Mouse (Mus musculus) forebrain, embryonic 15.5 days (tissue): ENCODE results near the gene Sufu. TPM values are rescaled to one million over a fixed set of nuclear protein-coding genes. Genes with fewer than 3 reads are reported as not detected.

Experiments used
- ATAC-seq: fragments of 200-750 bp; cut with Nextera tagmentation; replicated peaks from 2 replicates; pipeline ENCODE4 v1.8.0; 2017; ENCODE audit warnings: mild to moderate bottlenecking, moderate TSS enrichment, moderate library complexity
- H3K27ac ChIP-seq: fragments of 300-500 bp; sonication (generic); replicated peaks from 2 replicates; pipeline ENCODE4 v1.5.1; 2015; ENCODE audit warnings: mild to moderate bottlenecking, inconsistent platforms
- H3K27me3 ChIP-seq: fragments of 300-500 bp; sonication (generic); 2 replicates; pipeline ENCODE4 v1.6.1; 2015; ENCODE audit warnings: inconsistent platforms
- H3K36me3 ChIP-seq: fragments of 300-500 bp; sonication (generic); 2 replicates; pipeline ENCODE4 v1.6.1; 2015; ENCODE audit warnings: mild to moderate bottlenecking, inconsistent platforms
- H3K4me1 ChIP-seq: fragments of 300-500 bp; sonication (generic); 2 replicates; pipeline ENCODE4 v1.6.1; 2015; ENCODE audit warnings: inconsistent platforms
- H3K4me2 ChIP-seq: fragments of 300-500 bp; sonication (generic); replicated peaks from 2 replicates; pipeline ENCODE4 v1.6.1; 2015; ENCODE audit warnings: mild to moderate bottlenecking, inconsistent platforms
- H3K4me3 ChIP-seq: fragments of 300-500 bp; sonication (generic); 2 replicates; pipeline ENCODE4 v1.5.1; 2015; ENCODE audit warnings: mild to moderate bottlenecking, inconsistent platforms
- H3K9ac ChIP-seq: fragments of 300-500 bp; sonication (generic); replicated peaks from 2 replicates; pipeline ENCODE4 v1.6.1; 2015; ENCODE audit warnings: mild to moderate bottlenecking, inconsistent platforms
- H3K9me3 ChIP-seq: fragments of 300-500 bp; sonication (generic); 2 replicates; pipeline ENCODE4 v1.6.1; 2016; ENCODE audit warnings: inconsistent platforms
- WGBS: fragments of 180-500 bp; shearing (Covaris S2); methylation state at CpG from one replicate; pipeline ENCODE4 v1.1.7; 2015; ENCODE audit warnings: mixed read lengths; 5-methylcytosine and 5-hydroxymethylcytosine counted together
- polyA plus RNA-seq: library from polyadenylated mRNA; unstranded; fragments of >200 nt; fragmentation: Nextera tagmentation; extraction: Ambion mirVana; gene quantifications from 2 replicates; pipeline ENCODE4 v1.2.1, GENCODE M21; 2015

Gene Sufu
- polyA plus RNA-seq, 1 experiment from 2014 or later = 30.5 TPM

DNA sequence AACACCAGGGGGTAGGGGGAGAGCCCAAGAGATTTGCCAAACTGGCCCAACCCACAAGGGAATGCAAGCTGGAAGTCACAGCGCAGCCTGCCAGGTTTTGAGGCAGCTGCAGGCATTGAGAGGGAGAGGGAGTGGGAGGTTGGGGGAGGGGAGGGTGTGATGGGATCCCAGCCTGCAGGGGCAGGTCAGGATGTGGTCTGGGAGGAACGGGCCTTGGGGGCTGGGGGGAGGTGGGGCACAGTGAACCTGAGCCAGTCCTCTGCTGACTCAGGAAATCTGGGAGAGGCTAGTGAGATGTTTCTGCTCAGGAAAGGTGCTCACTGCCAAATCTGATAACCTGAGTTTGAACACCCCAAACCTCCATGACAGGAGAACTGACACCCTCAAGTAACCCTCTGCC is 93.9 kb downstream of the Sufu start:
- Histone ChIP-seq H3K36me3 (peaks cover 5% of the 10 kb centered on the region), H3K27me3 (no peaks in the 10 kb centered on the region), H3K4me3 (no peak overlapping the region), H3K4me2 (no peak overlapping the region), H3K4me1 (0 out of 2 replicates have a peak, but pooled peaks cover 4% of the 10 kb centered on the region), H3K27ac (no peak overlapping the region), H3K9ac (no peak overlapping the region), H3K9me3 (no peaks in the 10 kb centered on the region)
- WGBS = 10% methylated on average over 2 of the region's 2 CpGs
- ATAC-seq = no peak

DNA sequence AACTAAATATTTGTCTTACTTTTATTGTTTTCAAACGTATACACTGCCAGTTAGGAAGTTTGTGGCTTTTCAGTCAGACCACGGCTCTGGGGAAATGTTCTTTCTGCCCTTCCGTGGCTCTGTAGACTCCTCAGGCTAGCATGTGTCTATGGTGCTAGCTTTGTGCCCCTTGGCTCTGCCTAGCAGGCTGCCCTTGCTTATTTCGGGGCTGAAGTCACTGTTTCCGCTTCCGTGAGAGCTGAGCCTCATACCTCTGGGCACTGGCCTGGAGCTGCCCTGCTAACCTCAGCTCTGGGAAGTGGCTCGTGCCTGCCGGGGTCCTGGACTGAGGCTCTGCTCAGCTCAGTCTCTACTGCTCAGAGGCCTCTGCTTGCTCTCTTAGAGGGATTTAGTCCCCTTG is 98.4 kb downstream of the Sufu start:
- H3K9me3 ChIP-seq = no peaks in the 10 kb centered on the region
- H3K27ac ChIP-seq = no peak overlapping the region
- 92% methylated on average over 8 of the region's 8 CpGs for WGBS
- H3K4me1 ChIP-seq = peaks cover 11% of the 10 kb centered on the region
- no peak for ATAC-seq
- H3K27me3 ChIP-seq = no peaks in the 10 kb centered on the region
- H3K4me3 ChIP-seq = no peak overlapping the region
- no peak overlapping the region for H3K4me2 ChIP-seq
- H3K36me3 ChIP-seq = no peaks in the 10 kb centered on the region
- no peak overlapping the region for H3K9ac ChIP-seq

DNA sequence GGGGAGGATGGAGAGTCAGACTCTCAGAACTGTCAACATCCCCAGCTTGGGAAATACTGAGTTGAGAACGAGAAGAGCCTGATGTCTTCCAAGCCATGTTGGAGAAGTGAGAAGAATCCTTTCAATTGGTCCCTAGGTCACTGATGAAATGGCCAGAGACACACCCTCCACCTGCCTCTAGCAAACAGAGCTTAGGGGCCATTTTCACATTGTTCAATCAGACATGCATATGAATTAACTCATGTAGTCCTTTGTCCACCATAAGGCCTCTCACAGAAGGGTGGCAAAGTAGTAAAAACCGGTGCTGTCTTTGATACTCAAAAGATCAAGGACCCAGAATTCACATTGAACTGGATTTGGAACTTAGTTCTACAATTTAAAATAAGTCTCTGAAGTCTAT is 100.5 kb downstream of the Sufu start:
- Histone ChIP-seq H3K4me3 (no peak overlapping the region), H3K4me2 (no peak overlapping the region), H3K9me3 (no peaks in the 10 kb centered on the region), H3K27ac (no peak overlapping the region), H3K4me1 (peaks cover 7% of the 10 kb centered on the region), H3K27me3 (no peaks in the 10 kb centered on the region), H3K9ac (no peak overlapping the region), H3K36me3 (no peaks in the 10 kb centered on the region)
- ATAC-seq = no peak
- WGBS = 77% methylated on average over 2 of the region's 2 CpGs

DNA sequence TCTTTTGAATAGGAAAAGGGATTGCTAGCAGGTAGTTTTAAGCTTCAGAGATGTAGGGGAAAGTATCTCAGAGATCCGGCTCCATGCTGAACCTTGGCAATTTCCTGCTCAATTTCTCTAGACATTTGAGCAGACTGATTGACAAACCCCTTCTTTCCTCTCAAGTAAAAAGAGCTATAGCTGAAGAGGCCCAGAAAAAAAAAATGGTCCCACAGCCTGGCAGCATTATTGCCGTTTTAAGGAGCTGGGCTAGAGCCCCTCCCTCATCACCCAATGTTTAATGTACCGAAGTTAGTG is 102.8 kb downstream of the Sufu start:
- H3K9ac ChIP-seq = peak overlapping the region; percentile 34; the same call in 1 of the 2 replicates
- H3K27ac ChIP-seq = peak overlapping the region; percentile 89
- no peaks in the 10 kb centered on the region for H3K27me3 ChIP-seq
- peak overlapping the region; percentile 41 for H3K4me2 ChIP-seq
- H3K4me3 ChIP-seq = peak overlapping the region; percentile 87
- 0% methylated on average over 3 of the region's 3 CpGs for WGBS
- H3K36me3 ChIP-seq = no peaks in the 10 kb centered on the region
- no peaks in the 10 kb centered on the region for H3K9me3 ChIP-seq
- ATAC-seq = no peak
- H3K4me1 ChIP-seq = peaks cover 15% of the 10 kb centered on the region

DNA sequence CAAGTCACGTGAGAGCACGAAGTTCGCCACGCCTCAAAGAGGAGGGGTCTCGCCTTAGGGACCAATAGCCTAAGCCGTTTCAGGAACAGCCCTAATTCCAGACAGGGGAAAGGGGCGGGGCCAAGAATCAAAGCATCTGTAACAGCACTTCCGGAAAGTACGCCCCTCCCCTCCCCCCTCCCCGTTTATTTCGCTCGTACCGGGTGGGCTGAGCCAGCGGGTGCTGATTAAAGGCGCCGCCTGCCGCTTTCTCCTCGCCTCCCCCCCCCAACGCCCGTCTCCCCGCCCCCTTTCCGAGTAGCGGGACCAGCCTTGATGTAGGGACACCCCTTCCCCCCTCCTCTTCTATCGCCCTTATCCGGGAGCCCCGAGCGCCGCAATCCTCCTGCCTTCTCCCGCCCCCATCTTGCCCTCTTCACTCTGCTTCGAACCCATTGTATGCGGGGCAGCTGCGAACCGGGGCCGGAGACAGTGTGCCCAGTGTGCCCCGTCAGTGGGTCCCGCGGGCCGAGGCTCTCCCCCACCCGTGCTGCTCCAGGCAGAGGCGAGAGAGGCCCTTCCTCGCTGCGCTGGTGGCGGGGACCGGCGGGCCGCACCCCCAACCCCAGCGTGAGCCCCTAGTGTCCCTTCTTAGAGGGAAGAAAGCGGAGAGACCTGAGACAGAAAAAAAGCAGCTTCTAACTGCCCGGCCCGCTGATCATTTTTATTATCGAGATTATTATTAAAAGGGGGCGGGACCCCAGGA is 103.3 kb downstream of the Sufu start:
- peaks cover 20% of the 10 kb centered on the region for H3K4me1 ChIP-seq
- no peaks in the 10 kb centered on the region for H3K9me3 ChIP-seq
- under 1% methylated on average over 50 of the region's 52 CpGs for WGBS
- peak overlapping the region; percentile 93 for H3K9ac ChIP-seq
- H3K36me3 ChIP-seq = no peaks in the 10 kb centered on the region
- peak overlapping the region; percentile 100 for H3K27ac ChIP-seq
- no peaks in the 10 kb centered on the region for H3K27me3 ChIP-seq
- peak overlapping the region; percentile 96 for H3K4me2 ChIP-seq
- ATAC-seq = peak; percentile 90
- peak overlapping the region; percentile 87 for H3K4me3 ChIP-seq

DNA sequence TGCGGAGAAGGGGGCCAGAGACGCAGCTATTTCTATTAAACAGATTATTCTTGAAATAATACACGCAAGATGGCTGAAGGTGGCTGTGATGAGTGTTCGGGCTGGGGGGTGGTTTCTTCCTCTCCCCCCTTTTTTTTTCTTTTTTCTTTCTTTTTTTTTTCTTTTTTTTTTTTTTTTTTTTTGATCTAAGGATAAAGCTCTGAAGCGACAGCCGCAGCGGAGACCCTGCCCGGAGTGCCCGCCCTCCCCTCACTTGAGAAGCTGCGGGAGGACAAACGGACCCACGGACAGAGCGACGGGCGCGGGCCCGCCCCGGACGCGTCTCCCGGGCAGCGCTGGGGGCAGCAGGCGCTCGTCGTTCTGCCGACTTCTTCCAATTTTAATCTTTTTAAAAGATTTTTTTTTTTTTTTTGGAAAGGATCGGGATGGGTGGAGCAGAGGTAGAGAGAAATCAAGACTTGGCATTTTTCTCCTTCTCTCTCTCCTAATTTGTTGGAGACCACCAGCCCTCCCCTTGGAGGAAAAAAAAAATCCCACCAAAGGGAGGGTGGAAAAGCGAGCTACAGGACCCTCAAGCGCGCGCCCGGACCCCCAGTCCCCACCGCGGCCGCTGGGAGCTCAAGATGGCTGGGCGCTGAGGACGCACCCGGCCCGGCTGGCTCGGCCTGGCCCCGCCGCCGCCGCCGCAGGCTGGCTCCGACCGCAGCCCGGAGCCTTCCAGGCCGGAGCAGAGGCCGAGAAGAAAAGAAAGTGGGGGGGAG is 104.1 kb downstream of the Sufu start:
- H3K9me3 ChIP-seq = no peaks in the 10 kb centered on the region
- H3K4me1 ChIP-seq = peaks cover 27% of the 10 kb centered on the region
- no peaks in the 10 kb centered on the region for H3K27me3 ChIP-seq
- H3K27ac ChIP-seq = peak overlapping the region; percentile 100
- peak; percentile 17 for ATAC-seq
- WGBS = under 1% methylated on average over 47 of the region's 50 CpGs
- peak overlapping the region; percentile 93 for H3K9ac ChIP-seq
- peak overlapping the region; percentile 87 for H3K4me3 ChIP-seq
- no peaks in the 10 kb centered on the region for H3K36me3 ChIP-seq
- peak overlapping the region; percentile 96 for H3K4me2 ChIP-seq

DNA sequence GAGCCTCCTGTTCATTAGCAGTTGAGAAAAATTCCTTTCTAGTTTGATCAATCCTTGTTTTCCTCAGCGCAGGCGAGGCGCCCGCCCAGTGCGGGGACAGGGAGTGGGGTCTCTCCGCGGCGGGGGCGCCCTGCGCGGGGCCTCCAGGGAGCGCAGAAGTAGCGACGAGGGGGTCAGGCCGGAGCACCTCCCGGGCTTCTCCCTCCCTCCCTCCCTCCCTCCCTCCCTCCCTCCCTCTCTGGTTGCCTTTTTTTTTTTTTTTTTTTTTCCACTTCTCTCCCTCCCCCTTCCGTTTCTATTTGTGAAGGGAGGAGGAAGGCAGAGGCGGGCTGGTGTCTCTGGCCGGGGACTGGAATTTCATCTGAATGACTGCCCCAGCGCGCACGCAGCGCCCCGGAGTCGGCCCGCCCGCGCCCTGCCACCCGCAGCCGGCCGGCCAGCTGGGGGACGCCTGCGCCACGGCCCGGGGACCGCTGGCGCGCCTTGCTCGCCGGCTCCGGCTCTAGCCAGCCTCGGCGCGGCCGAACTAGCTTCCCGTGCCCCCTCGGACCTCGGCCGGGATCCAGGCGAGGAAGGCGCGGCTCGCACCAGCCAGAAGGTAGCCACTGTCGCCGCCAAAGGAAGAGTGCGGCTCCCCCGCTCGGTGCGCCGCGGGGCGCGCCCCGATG is 104.8 kb downstream of the Sufu start, which contains the start of gene Trim8:
Trim8 (plus strand) TSS at position 302 of the 668 bp plus-strand sequence.
- Histone ChIP-seq H3K9ac (peak within 1 kb of the TSS; percentile 93), H3K9me3 (no peaks in the 10 kb centered on the region), H3K4me2 (peak within 1 kb of the TSS; percentile 96), H3K4me3 (peak within 1 kb of the TSS; percentile 87), H3K4me1 (peaks cover 35% of the 10 kb centered on the region), H3K27ac (peak within 1 kb of the TSS; percentile 100), H3K36me3 (no peaks in the 10 kb centered on the region), H3K27me3 (no peaks in the 10 kb centered on the region)
- ATAC-seq = peak; percentile 30
- WGBS = under 1% methylated on average over 60 of the region's 64 CpGs

DNA sequence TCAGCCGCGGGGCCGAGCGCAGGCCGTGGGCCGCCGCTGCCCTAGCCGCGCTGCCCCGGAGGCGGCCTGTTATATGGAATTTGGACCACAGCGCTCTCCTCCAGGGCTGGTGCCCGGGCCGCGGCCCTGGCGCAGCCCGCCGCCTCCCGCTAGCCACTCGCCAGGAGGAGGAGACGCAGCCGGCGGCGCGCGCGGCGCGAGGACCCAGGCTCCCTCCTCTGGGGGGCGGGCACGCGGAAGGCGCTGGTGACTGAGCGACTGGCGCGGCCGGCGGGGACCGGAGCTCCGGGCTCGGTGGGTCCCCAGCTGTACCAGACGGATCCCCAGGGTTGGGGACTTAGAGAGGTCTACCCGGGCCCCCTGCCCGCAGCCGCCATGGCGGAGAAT is 105.4 kb downstream of the Sufu start:
- Histone ChIP-seq H3K27me3 (no peaks in the 10 kb centered on the region), H3K9me3 (no peaks in the 10 kb centered on the region), H3K36me3 (no peaks in the 10 kb centered on the region), H3K4me3 (peak overlapping the region; percentile 87), H3K4me2 (peak overlapping the region; percentile 96), H3K4me1 (peaks cover 40% of the 10 kb centered on the region), H3K9ac (peak overlapping the region; percentile 93), H3K27ac (peak overlapping the region; percentile 100)
- WGBS = 0% methylated on average over 44 of the region's 46 CpGs
- no peak for ATAC-seq

DNA sequence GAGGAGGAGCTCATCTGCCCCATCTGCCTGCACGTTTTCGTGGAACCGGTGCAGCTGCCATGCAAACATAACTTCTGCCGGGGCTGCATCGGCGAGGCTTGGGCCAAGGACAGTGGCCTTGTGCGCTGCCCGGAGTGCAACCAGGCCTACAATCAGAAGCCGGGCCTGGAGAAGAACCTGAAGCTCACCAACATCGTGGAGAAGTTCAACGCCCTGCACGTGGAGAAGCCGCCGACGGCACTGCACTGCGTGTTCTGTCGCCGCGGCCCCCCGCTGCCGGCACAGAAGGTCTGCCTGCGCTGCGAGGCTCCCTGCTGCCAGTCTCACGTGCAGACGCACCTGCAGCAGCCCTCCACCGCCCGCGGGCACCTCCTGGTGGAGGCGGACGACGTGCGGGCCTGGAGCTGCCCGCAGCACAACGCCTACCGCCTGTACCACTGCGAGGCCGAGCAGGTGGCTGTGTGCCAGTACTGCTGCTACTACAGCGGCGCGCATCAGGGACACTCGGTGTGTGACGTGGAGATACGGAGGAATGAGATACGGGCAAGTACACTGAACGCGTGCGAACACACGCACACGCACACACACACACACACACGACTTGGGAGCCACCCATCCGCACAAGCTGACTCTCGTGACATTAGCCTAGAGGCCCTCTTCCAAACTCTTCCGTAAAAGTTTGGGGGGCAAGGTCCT is 105.9 kb downstream of the Sufu start:
- Histone ChIP-seq H3K9ac (peak overlapping the region; percentile 93), H3K27me3 (no peaks in the 10 kb centered on the region), H3K27ac (peak overlapping the region; percentile 100), H3K4me2 (peak overlapping the region; percentile 96), H3K4me3 (peak overlapping the region; percentile 87), H3K9me3 (no peaks in the 10 kb centered on the region), H3K36me3 (no peaks in the 10 kb centered on the region), H3K4me1 (peaks cover 46% of the 10 kb centered on the region)
- ATAC-seq = 0 out of 2 replicates have a peak, but pooled peaks have one; percentile 7
- WGBS = under 1% methylated on average over 53 of the region's 53 CpGs

DNA sequence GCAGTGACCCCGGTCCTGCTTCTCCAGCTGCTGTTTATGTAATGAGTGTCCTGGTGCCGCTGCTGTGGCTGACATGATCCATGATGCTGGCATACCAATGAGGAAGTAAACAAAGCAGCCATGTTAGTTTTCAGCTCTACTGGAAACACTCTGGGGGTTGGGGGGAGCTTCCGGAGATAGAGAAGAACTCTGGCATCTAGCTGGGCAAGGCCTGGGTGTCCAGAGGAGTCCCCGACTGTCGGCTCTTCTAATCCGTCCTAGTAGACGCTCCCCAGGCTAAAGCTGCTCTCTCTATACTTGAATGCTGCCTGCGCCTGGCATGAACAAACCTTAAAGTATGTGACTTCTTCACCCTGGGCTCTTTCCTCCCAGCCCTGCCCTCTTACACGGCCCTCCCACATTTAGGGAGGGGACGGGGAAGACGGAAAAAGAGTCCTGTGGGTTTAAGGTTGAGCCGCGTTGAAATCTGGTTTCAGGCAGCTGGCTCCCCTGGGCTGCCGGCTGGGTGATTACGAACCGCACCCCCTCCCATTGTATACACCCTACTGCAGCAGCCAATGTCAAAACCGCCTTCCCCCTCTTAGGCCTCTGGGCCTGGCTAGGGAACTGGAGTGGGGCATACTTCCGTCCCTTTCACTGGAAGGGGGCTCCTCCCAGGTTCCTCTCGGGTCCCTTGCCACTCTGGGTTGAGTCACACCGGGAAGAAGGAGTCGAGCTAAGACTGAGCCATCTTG is 106.8 kb downstream of the Sufu start:
- H3K4me3 ChIP-seq = peak overlapping the region; percentile 87
- 0 out of 2 replicates have a peak, but pooled peaks have one; percentile 2 for ATAC-seq
- H3K4me1 ChIP-seq = peaks cover 55% of the 10 kb centered on the region

DNA sequence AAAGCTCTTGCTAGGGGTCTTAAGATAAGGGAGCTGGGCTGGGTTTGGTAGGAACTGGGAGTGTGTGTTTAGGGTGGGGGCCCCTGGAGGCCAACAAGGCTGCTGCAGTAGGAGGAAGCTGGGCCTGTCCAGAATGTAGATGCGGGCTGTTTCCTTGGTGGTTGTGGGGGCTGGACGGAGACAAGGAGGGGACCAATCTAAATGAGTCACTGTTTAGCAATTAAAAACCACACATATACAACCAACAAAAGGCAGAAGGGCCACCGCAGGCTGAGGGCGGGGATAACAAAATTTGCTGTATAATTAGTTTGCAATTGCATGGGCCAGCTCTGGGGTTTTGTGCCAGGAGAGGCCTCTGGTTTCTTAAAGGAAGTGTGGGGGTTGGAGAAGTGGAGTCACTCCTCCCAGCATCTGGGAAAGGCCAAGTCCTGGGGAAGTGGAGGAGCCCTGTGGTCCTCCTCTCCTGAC is 107.4 kb downstream of the Sufu start:
- Histone ChIP-seq H3K27me3 (no peaks in the 10 kb centered on the region), H3K36me3 (no peaks in the 10 kb centered on the region), H3K4me2 (peak overlapping the region; percentile 96), H3K9ac (peak overlapping the region; percentile 93), H3K27ac (peak overlapping the region; percentile 100), H3K4me1 (peaks cover 58% of the 10 kb centered on the region), H3K4me3 (peak overlapping the region; percentile 87), H3K9me3 (no peaks in the 10 kb centered on the region)
- ATAC-seq = 0 out of 2 replicates have a peak, but pooled peaks have one; percentile 0
- WGBS = 0% methylated on average over 4 of the region's 4 CpGs

More for the DNA sequence above, 106.8 kb downstream of the Sufu start:
- Histone ChIP-seq H3K36me3 (no peaks in the 10 kb centered on the region), H3K4me2 (peak overlapping the region; percentile 96), H3K9me3 (no peaks in the 10 kb centered on the region), H3K27ac (peak overlapping the region; percentile 100), H3K9ac (peak overlapping the region; percentile 93), H3K27me3 (no peaks in the 10 kb centered on the region)
- under 1% methylated on average over 21 of the region's 21 CpGs for WGBS
